Mouse (Mus musculus) G1E (cell line): ENCODE measurements around the gene Ubl5. TPM values are rescaled to one million over a fixed set of nuclear protein-coding genes. Genes with fewer than 3 reads are reported as not detected.
"Not testable (repeated sequence)": the region's sequence is repeated elsewhere in the genome, so short reads cannot be mapped to it uniquely, and the experiment has no call there.

Source experiments
- ATAC-seq: 2 replicates; pipeline ENCODE4 v1.8.0; 2016; ENCODE audit warnings: mild to moderate bottlenecking; ENCODE audit not compliant: insufficient number of reproducible peaks, poor library complexity, low FRiP score, severe bottlenecking; ENCODE audit errors: extremely low read depth
- DNase-seq: peaks from one replicate; pipeline ENCODE4 v3.0.0; 2012; ENCODE audit warnings: low spot score
- H3K27me3 ChIP-seq: 2 replicates; pipeline ENCODE4 v1.6.1; 2012; ENCODE audit warnings: mild to moderate bottlenecking, low read length, inconsistent platforms; ENCODE audit not compliant: insufficient read depth
- H3K36me3 ChIP-seq: replicated peaks from 2 replicates; pipeline ENCODE3; 2012; ENCODE audit warnings: mild to moderate bottlenecking, inconsistent platforms
- H3K4me1 ChIP-seq: 2 replicates; pipeline ENCODE4 v1.6.1; 2012; ENCODE audit warnings: low read depth, low read length, inconsistent platforms, mixed read lengths; ENCODE audit not compliant: insufficient read depth
- H3K4me3 ChIP-seq: 2 replicates; pipeline ENCODE4 v1.5.1; 2012; ENCODE audit warnings: low read depth, mild to moderate bottlenecking, inconsistent platforms, low read length, moderate library complexity, mixed read lengths
- H3K9me3 ChIP-seq: replicated peaks from 2 replicates; pipeline ENCODE4 v1.6.1; 2012; ENCODE audit warnings: inconsistent platforms
- CTCF ChIP-seq: IDR thresholded peaks from 2 replicates; pipeline ENCODE4 v1.5.1; 2012; ENCODE audit warnings: low read depth, low read length, inconsistent platforms, mixed read lengths
- GATA1 ChIP-seq: IDR thresholded peaks from 2 replicates; pipeline ENCODE4 v1.6.1; 2012; ENCODE audit warnings: borderline replicate concordance, low read length, inconsistent platforms, mixed read lengths
- GATA2 ChIP-seq: IDR thresholded peaks from 2 replicates; pipeline ENCODE4 v1.6.1; 2012; ENCODE audit warnings: low read depth, low read length, inconsistent platforms, borderline replicate concordance
- POLR2AphosphoS5 ChIP-seq: IDR thresholded peaks from 2 replicates; pipeline ENCODE4 v1.6.1; 2012; ENCODE audit warnings: low read depth, low read length, inconsistent platforms; ENCODE audit not compliant: insufficient replicate concordance
- TAL1 ChIP-seq: conservative IDR thresholded peaks from 2 replicates; pipeline ENCODE4 v1.6.1; 2012; ENCODE audit warnings: low read depth, low read length, inconsistent platforms, mixed read lengths
- polyA plus RNA-seq: library from polyadenylated mRNA; stranded (reverse); fragments of >175 nt; gene quantifications from 2 replicates; pipeline ENCODE4 v1.2.3, GENCODE M21; 2012
- total RNA-seq, 2 experiments: library from RNA; stranded (forward) in 1 of 2; stranded (reverse) in 1 of 2; fragments of 200-1000 nt in 1 of 2; fragments of >200 nt in 1 of 2; fragmentation: Nextera tagmentation in 1 of 2; gene quantifications; 2 replicates each; pipeline ENCODE4 v1.2.3; 2014 to 2017

Ubl5 gene
- total and polyA plus RNA-seq, 3 experiments, result 18.4 to 270 (median 176) TPM

DNA sequence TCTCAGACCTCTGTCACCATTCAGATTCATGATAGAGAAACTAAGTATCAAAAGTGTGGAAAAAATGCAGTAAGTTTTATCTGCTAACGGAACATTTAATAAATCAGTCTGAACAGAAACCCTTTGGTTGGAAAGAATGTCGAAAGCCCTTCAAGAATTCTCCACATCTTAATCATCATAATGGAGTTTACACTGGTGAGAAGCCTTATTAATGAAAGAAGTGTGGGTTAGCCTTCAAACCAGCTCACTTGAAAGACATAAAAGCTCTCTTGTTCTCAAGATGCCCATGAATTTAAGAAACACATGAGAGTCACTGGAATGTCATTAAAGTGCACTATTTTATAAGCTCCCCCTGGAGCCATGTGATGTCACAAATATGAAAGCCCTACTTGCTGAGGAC lies 26.0 kb upstream of the Ubl5 start:
- no peak for ATAC-seq
- no peak for DNase-seq
- TF ChIP-seq GATA2 (no peak), POLR2AphosphoS5 (no peak), GATA1 (no peak), TAL1 (no peak), CTCF (no peak)
- no peaks in the 10 kb centered on the region for H3K27me3 ChIP-seq
- no peaks in the 10 kb centered on the region for H3K36me3 ChIP-seq
- peaks cover 2% of the 10 kb centered on the region; the same call in 1 of the 2 replicates for H3K4me1 ChIP-seq
- H3K4me3 ChIP-seq, result no peak overlapping the region
- H3K9me3 ChIP-seq, result no peaks in the 10 kb centered on the region

DNA sequence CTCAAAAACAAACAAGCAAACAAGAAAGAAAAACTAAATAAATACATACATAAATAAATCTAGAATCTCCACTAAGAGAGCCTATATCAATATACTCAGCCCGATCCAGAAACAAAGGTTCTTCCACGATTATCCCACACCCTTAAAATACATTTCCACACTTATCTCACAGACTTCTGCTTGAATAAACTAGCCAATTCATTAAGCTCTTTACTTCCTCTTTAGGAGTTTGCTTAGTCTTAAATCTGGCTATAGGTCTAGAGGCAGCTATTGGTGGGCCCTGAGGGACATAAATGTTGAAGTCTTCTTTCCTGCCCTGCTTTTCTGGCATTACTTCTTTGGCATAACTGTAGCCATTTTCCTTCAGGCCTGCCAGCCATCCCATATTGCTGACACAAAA lies 11.3 kb upstream of the Ubl5 start:
- Histone ChIP-seq H3K4me1 (peaks cover 4% of the 10 kb centered on the region), H3K27me3 (no peaks in the 10 kb centered on the region), H3K4me3 (no peak overlapping the region), H3K9me3 (no peaks in the 10 kb centered on the region), H3K36me3 (peaks cover 16% of the 10 kb centered on the region)
- DNase-seq, result no peak
- TF ChIP-seq POLR2AphosphoS5 (no peak), GATA2 (no peak), TAL1 (no peak), GATA1 (no peak), CTCF (no peak)
- no peak for ATAC-seq

- DNase-seq, ATAC-seq, H3K27me3 ChIP-seq, H3K4me3 ChIP-seq, H3K9me3 ChIP-seq: not testable (repeated sequence)
- Histone ChIP-seq H3K4me1 (peaks cover 28% of the 10 kb centered on the region), H3K36me3 (peaks cover 53% of the 10 kb centered on the region)
Observed at GRCm38 (mm10) chr9:20635676-20636075, 7.0 kb upstream of the Ubl5 start.

DNA sequence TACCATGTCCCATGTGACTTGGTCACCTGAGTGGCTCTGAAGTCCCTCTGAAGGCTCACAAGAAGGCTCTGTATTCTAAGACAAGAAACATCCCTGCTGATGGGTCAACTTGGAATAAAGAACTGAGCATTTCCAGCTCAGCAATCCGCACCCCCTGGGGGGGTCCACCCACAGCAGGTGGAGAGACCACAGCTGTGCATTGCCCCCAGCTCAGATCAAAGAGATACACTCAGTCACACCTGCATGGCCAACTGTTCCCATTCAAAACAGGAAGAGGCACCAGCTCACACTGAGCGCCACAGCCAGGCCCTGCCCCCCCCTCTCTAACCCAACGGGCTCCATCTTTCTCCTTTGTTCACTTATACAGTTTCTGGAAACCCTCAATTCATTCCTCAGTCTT lies 6.4 kb upstream of the Ubl5 start:
- peaks cover 59% of the 10 kb centered on the region for H3K36me3 ChIP-seq
- no peaks in the 10 kb centered on the region for H3K27me3 ChIP-seq
- no peak overlapping the region for H3K4me3 ChIP-seq
- ATAC-seq (no peak), DNase-seq (no peak)
- TF ChIP-seq GATA2 (no peak), POLR2AphosphoS5 (no peak), TAL1 (no peak), CTCF (no peak), GATA1 (no peak)
- H3K9me3 ChIP-seq, result no peaks in the 10 kb centered on the region
- H3K4me1 ChIP-seq, result peaks cover 34% of the 10 kb centered on the region

DNA sequence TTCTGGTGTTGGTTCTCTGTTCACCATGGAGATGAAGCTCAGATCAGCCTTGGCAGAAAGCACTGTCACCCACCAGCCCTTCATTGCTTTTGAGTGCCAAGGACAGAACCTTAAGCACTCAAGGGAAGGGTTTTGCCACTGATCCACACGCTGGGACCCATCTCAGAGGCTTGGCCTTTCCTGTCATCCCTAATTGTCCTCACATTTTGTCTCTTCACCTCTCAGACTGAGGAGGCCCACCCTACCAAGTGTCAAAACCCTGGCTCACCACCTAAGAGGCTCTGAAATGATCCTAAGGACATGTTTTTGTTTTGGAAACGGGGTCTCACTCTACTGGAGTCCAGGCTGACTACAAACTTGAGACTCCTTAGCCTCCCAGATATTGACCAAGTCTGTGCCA lies 5.9 kb upstream of the Ubl5 start:
- ATAC-seq (no peak), DNase-seq (no peak)
- TF ChIP-seq POLR2AphosphoS5 (no peak), CTCF (no peak), GATA1 (no peak), GATA2 (no peak)
- Histone ChIP-seq H3K9me3 (no peaks in the 10 kb centered on the region), H3K4me1 (peaks cover 35% of the 10 kb centered on the region), H3K36me3 (peaks cover 63% of the 10 kb centered on the region), H3K4me3 (no peak overlapping the region), H3K27me3 (no peaks in the 10 kb centered on the region)

DNA sequence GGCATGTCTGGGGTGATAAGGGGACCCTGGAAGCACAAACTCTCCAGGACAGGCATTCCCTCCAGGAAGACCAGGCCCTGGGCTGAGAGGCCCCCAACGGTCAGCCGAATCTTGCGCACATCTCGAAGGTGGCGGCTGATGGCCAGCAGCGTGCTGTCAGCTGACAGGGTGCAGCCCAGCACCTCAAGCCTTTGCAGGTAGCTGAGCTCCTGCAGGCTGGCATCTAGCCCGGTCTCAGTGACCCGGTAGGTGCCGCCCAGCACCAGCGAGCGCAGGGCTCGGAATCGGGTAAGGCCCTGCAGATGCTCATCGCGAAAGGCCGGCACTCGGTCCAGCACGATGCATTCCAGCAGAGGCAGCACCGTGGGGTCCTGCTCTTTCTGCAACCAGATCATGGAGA lies 4.1 kb upstream of the Ubl5 start:
- Histone ChIP-seq H3K4me1 (peaks cover 48% of the 10 kb centered on the region), H3K36me3 (peaks cover 69% of the 10 kb centered on the region), H3K27me3 (no peaks in the 10 kb centered on the region), H3K4me3 (no peak overlapping the region), H3K9me3 (no peaks in the 10 kb centered on the region)
- no peak for TF ChIP-seq GATA2
- TF ChIP-seq GATA1, result no peak
- no peak for TF ChIP-seq TAL1
- TF ChIP-seq POLR2AphosphoS5, result no peak
- no peak for TF ChIP-seq CTCF
- no peak for DNase-seq
- ATAC-seq, result no peak

DNA sequence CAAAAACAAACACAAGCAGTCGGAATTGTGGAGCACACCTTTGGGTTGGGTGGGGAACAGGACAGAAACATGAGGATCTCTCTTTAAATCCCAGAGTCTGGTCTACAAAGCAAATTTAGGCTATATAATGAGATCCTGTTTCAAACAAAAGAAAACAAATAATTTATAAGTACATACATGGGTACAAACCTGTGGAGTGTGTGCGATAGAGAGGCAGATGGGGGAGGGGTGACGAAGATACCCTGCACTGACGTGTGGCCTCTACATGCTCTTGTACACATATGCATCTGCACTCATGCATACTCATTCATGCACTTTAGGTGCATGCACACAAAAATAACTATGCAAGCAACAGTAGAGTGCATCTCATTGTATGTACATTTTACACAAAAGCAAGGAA lies 3.2 kb upstream of the Ubl5 start:
- peaks cover 52% of the 10 kb centered on the region for H3K4me1 ChIP-seq
- H3K36me3 ChIP-seq, result peaks cover 67% of the 10 kb centered on the region
- no peaks in the 10 kb centered on the region for H3K27me3 ChIP-seq
- no peak for TF ChIP-seq POLR2AphosphoS5
- DNase-seq (no peak), ATAC-seq (no peak)
- no peak overlapping the region for H3K4me3 ChIP-seq
- no peaks in the 10 kb centered on the region for H3K9me3 ChIP-seq
